Mouse (Mus musculus): ENCODE measurements around the gene Slc39a9. TPM values are rescaled to one million over a fixed set of nuclear protein-coding genes. Genes with fewer than 3 reads are reported as not detected.

Gene Slc39a9
- polyA plus RNA-seq, 1 experiment: 12.0 TPM

DNA sequence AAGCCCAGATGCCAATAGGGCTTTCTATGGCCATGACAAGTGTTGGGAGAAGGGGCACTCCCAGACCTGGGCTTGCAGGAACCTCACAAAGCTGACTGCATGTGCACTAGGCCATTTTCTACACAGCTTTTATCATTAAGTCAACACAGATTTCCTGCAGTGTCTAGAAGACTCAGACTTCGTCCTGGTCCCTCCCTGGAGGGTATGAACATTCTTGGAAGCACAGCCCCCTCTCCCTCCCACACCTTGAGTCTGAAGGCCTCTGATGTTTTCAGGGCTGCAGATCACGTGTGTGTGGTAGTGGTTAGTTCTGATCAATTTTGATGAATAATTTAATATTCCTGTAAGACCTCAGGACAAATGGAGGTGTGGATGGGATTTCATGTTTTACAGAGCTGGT lies 50.0 kb downstream of the Slc39a9 start:
- H3K4me1 ChIP-seq (ENCODE audit: control insufficient read depth, insufficient read depth, low read length): peaks cover 14% of the 10 kb centered on the region
- no peaks in the 10 kb centered on the region for H3K27me3 ChIP-seq (ENCODE audit: control insufficient read depth, insufficient read depth, low read length)
- H3K27ac ChIP-seq (ENCODE audit: control insufficient read depth, insufficient read depth, low read depth, low read length): no peak overlapping the region
- no peak for TF ChIP-seq POLR2A (IDR thresholded peaks at IDR 0.05; ENCODE audit: control insufficient read depth, low read depth, low read length)
- no peak for TF ChIP-seq CTCF (IDR thresholded peaks at IDR 0.05; ENCODE audit: control insufficient read depth, insufficient read depth, insufficient replicate concordance, low read depth, low read length)
- no peak overlapping the region for H3K4me3 ChIP-seq (ENCODE audit: control insufficient read depth, low read depth, low read length)
- H3K36me3 ChIP-seq (ENCODE audit: control insufficient read depth, insufficient read depth, low read length): no peaks in the 10 kb centered on the region

GRCm38 (mm10) chr12:80695004-80695403 lies 51.3 kb downstream of the Slc39a9 start:
- H3K27me3 ChIP-seq (ENCODE audit: control insufficient read depth, insufficient read depth, low read length): no peaks in the 10 kb centered on the region
- H3K27ac ChIP-seq (ENCODE audit: control insufficient read depth, insufficient read depth, low read depth, low read length): no peak overlapping the region
- TF ChIP-seq CTCF (IDR thresholded peaks at IDR 0.05; ENCODE audit: control insufficient read depth, insufficient read depth, insufficient replicate concordance, low read depth, low read length): no peak
- TF ChIP-seq POLR2A (IDR thresholded peaks at IDR 0.05; ENCODE audit: control insufficient read depth, low read depth, low read length): no peak
- no peaks in the 10 kb centered on the region for H3K36me3 ChIP-seq (ENCODE audit: control insufficient read depth, insufficient read depth, low read length)
- H3K4me1 ChIP-seq (ENCODE audit: control insufficient read depth, insufficient read depth, low read length): peaks cover 14% of the 10 kb centered on the region
- H3K4me3 ChIP-seq (ENCODE audit: control insufficient read depth, low read depth, low read length): no peak overlapping the region

DNA sequence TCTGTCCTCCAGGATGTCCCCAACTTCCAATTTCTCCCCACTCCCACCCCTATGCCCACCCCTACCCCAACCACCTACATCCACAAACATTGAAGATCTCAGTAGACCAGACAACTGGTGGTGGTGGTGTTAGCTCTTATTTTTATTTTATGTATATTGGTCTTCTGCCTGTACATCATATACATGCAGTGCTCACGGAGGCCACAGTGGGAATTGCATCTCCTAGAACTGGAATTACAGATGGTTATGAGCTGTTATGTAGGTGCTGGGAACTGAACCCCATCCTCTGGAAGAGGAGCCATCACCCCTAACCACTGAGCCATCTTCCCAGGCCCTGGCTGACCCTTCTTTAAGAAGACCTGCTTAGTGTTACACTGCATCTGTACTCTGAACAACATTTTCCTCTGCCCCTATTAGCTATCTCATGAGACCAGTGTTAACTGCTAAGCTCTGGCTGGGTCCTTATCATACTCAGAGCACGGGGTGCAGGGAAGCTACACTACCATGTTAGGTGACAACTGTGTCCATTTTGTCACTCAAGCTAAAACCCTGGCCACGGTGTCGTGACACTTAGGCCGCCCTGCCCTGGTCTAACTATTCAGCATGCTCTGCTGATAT lies 55.0 kb downstream of the Slc39a9 start:
- Histone ChIP-seq H3K27ac (ENCODE audit: control insufficient read depth, insufficient read depth, low read depth, low read length) (no peak overlapping the region), H3K36me3 (ENCODE audit: control insufficient read depth, insufficient read depth, low read length) (no peaks in the 10 kb centered on the region), H3K4me3 (ENCODE audit: control insufficient read depth, low read depth, low read length) (no peak overlapping the region), H3K4me1 (ENCODE audit: control insufficient read depth, insufficient read depth, low read length) (no peaks in the 10 kb centered on the region), H3K27me3 (ENCODE audit: control insufficient read depth, insufficient read depth, low read length) (no peaks in the 10 kb centered on the region)
- no peak for TF ChIP-seq POLR2A (IDR thresholded peaks at IDR 0.05; ENCODE audit: control insufficient read depth, low read depth, low read length)
- TF ChIP-seq CTCF (IDR thresholded peaks at IDR 0.05; ENCODE audit: control insufficient read depth, insufficient read depth, insufficient replicate concordance, low read depth, low read length): no peak

GRCm38 (mm10) chr12:80699144-80699531 lies 55.5 kb downstream of the Slc39a9 start:
- Histone ChIP-seq H3K36me3 (ENCODE audit: control insufficient read depth, insufficient read depth, low read length) (no peaks in the 10 kb centered on the region), H3K4me3 (ENCODE audit: control insufficient read depth, low read depth, low read length) (no peak overlapping the region), H3K27ac (ENCODE audit: control insufficient read depth, insufficient read depth, low read depth, low read length) (no peak overlapping the region), H3K4me1 (ENCODE audit: control insufficient read depth, insufficient read depth, low read length) (no peaks in the 10 kb centered on the region), H3K27me3 (ENCODE audit: control insufficient read depth, insufficient read depth, low read length) (no peaks in the 10 kb centered on the region)
- TF ChIP-seq POLR2A (IDR thresholded peaks at IDR 0.05; ENCODE audit: control insufficient read depth, low read depth, low read length): no peak
- no peak for TF ChIP-seq CTCF (IDR thresholded peaks at IDR 0.05; ENCODE audit: control insufficient read depth, insufficient read depth, insufficient replicate concordance, low read depth, low read length)

- Histone ChIP-seq H3K27me3 (ENCODE audit: control insufficient read depth, insufficient read depth, low read length) (no peaks in the 10 kb centered on the region), H3K4me1 (ENCODE audit: control insufficient read depth, insufficient read depth, low read length) (peaks cover 2% of the 10 kb centered on the region; the same call in 1 of the 2 replicates), H3K36me3 (ENCODE audit: control insufficient read depth, insufficient read depth, low read length) (no peaks in the 10 kb centered on the region), H3K4me3 (ENCODE audit: control insufficient read depth, low read depth, low read length) (no peak overlapping the region), H3K27ac (ENCODE audit: control insufficient read depth, insufficient read depth, low read depth, low read length) (no peak overlapping the region)
- TF ChIP-seq CTCF (IDR thresholded peaks at IDR 0.05; ENCODE audit: control insufficient read depth, insufficient read depth, insufficient replicate concordance, low read depth, low read length): no peak
Measured at GRCm38 (mm10) chr12:80701332-80701731, 57.6 kb downstream of the Slc39a9 start.

- Histone ChIP-seq H3K4me3 (ENCODE audit: control insufficient read depth, low read depth, low read length) (no peak overlapping the region), H3K36me3 (ENCODE audit: control insufficient read depth, insufficient read depth, low read length) (no peaks in the 10 kb centered on the region), H3K27ac (ENCODE audit: control insufficient read depth, insufficient read depth, low read depth, low read length) (no peak overlapping the region), H3K4me1 (ENCODE audit: control insufficient read depth, insufficient read depth, low read length) (peaks cover 2% of the 10 kb centered on the region; the same call in 1 of the 2 replicates), H3K27me3 (ENCODE audit: control insufficient read depth, insufficient read depth, low read length) (no peaks in the 10 kb centered on the region)
- TF ChIP-seq CTCF (IDR thresholded peaks at IDR 0.05; ENCODE audit: control insufficient read depth, insufficient read depth, insufficient replicate concordance, low read depth, low read length) (no peak), POLR2A (IDR thresholded peaks at IDR 0.05; ENCODE audit: control insufficient read depth, low read depth, low read length) (no peak)
Measured at GRCm38 (mm10) chr12:80706208-80706914, 62.7 kb downstream of the Slc39a9 start.

DNA sequence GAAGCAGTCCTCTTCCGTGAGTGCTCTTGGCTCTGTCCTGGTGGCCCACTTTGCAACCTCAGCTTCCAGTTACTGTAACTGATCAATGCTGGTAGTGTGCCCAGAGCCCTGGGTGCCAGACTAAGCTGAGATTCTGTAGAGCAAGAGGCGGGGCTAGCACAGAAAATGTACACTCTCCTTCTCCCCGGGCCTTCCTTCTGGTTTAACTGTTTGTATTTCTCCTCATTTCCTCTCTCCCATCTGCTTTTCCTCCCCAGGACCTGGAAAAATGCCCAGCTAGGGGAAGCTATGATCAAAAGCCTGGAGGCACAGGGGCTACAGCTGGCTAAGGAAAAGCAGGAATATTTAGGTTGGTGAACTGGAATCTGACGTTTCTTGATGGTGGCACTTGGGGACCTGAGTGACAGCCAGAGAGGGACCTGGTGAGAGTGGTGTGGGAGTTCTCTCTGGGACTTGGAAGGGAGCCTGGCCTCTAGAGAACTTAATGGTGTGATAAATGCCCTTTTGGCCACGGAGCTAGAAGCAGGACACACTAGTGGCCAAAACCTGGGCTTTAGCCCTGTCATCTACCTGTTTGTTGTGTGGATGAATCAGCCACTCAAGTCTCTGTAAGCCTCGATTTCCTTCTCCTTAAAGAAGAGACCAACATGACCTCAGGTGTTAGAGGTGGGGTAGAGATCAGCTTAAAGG lies 63.4 kb downstream of the Slc39a9 start:
- no peak for TF ChIP-seq POLR2A (IDR thresholded peaks at IDR 0.05; ENCODE audit: control insufficient read depth, low read depth, low read length)
- no peak for TF ChIP-seq CTCF (IDR thresholded peaks at IDR 0.05; ENCODE audit: control insufficient read depth, insufficient read depth, insufficient replicate concordance, low read depth, low read length)
- peaks cover 2% of the 10 kb centered on the region; the same call in 1 of the 2 replicates for H3K4me1 ChIP-seq (ENCODE audit: control insufficient read depth, insufficient read depth, low read length)
- H3K36me3 ChIP-seq (ENCODE audit: control insufficient read depth, insufficient read depth, low read length): no peaks in the 10 kb centered on the region
- no peak overlapping the region for H3K27ac ChIP-seq (ENCODE audit: control insufficient read depth, insufficient read depth, low read depth, low read length)
- H3K27me3 ChIP-seq (ENCODE audit: control insufficient read depth, insufficient read depth, low read length): no peaks in the 10 kb centered on the region
- H3K4me3 ChIP-seq (ENCODE audit: control insufficient read depth, low read depth, low read length): no peak overlapping the region

Data from testis, adult 2 months (tissue).